9 mouse cellular contexts compared by ENCODE assay signal in the genomic region with DNA sequence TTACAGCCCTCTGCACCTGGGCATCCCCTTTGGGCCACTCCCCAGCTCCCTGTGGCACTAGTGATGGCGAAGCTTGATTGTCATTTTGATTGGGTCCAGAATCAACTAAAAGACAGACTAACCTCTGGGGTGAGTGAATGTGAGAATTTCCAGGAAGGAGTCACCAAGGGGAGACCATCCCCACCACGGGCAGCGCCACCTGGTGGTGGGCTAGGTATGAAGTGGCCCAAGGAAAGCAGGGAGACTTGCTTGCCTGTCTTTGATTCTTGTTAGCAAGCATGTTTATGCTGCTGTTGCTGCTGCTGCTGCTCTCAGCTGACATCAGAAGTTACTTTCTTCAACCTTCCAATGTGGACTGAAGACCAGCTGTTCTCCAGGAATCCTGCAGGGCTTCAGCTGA.
A peak's percentile ranks its signal among the peaks of the same experiment; 100 is the strongest.
DNase-seq lines count a peak whose midpoint lies in the region; ATAC-seq and TF ChIP-seq lines count a peak whose summit lies in the region.
"Had no signal": no experiment of that assay in that cellular context is flagged by ENCODE, and none has a peak within 500 bp of the region (broad histone marks: within the 10 kb centered on the region; RNA-seq: fewer than 3 reads in every experiment).

No protein-coding gene starts in this region.

- peak; percentile 65; the same call in 1 of the 2 replicates for TF ChIP-seq CTCF in thymus, adult 2 months (IDR thresholded peaks at IDR 0.05; ENCODE audit: borderline replicate concordance, control insufficient read depth, extremely low read depth, insufficient read depth, low read length, poor library complexity)

- no peaks in the 10 kb centered on the region for H3K36me3 ChIP-seq in forebrain, embryonic 11.5 days (ENCODE audit: control insufficient read depth, insufficient read depth, low read length)
- no peaks in the 10 kb centered on the region for H3K36me3 ChIP-seq in forebrain, embryonic 16.5 days (ENCODE audit: control insufficient read depth, insufficient read depth)
- no peaks in the 10 kb centered on the region for H3K36me3 ChIP-seq in thymus, adult 2 months (ENCODE audit: control insufficient read depth, insufficient read depth, low read length)
- no peaks in the 10 kb centered on the region for H3K36me3 ChIP-seq in hindbrain, embryonic 14.5 days (replicated peaks; ENCODE audit: control insufficient read depth, insufficient read depth)
- H3K36me3 ChIP-seq in midbrain, embryonic 14.5 days (ENCODE audit: control insufficient read depth, insufficient read depth, low read length), result no peaks in the 10 kb centered on the region
- H3K36me3 ChIP-seq: liver, embryonic 13.5 days had no signal

- H3K4me3 ChIP-seq in forebrain, embryonic 11.5 days (ENCODE audit: low read depth, low read length), result no peak overlapping the region
- no peak overlapping the region for H3K4me3 ChIP-seq in forebrain, embryonic 16.5 days (replicated peaks; ENCODE audit: low read length)
- no peak overlapping the region for H3K4me3 ChIP-seq in thymus, adult 2 months (ENCODE audit: control insufficient read depth, insufficient read depth, low read length)
- no peak overlapping the region for H3K4me3 ChIP-seq in hindbrain, embryonic 14.5 days (replicated peaks; ENCODE audit: low read length)
- no peak overlapping the region for H3K4me3 ChIP-seq in midbrain, embryonic 14.5 days (replicated peaks; ENCODE audit: low read depth, low read length)
- H3K4me3 ChIP-seq: liver, embryonic 13.5 days had no signal

- TF ChIP-seq POLR2A in thymus, adult 2 months (IDR thresholded peaks at IDR 0.05; ENCODE audit: control insufficient read depth, extremely low read depth, insufficient read depth, low read length, poor library complexity), result no peak

- no peaks in the 10 kb centered on the region for H3K9me3 ChIP-seq in forebrain, embryonic 11.5 days (ENCODE audit: control insufficient read depth, low read length)
- H3K9me3 ChIP-seq in forebrain, embryonic 16.5 days (ENCODE audit: control insufficient read depth, low read length), result no peaks in the 10 kb centered on the region
- H3K9me3 ChIP-seq in hindbrain, embryonic 14.5 days (ENCODE audit: control insufficient read depth, low read length), result no peaks in the 10 kb centered on the region
- no peaks in the 10 kb centered on the region for H3K9me3 ChIP-seq in midbrain, embryonic 14.5 days (ENCODE audit: control insufficient read depth, low read length)
- H3K9me3 ChIP-seq: liver, embryonic 13.5 days had no signal

- 0 out of 2 replicates have a peak, but pooled peaks cover 1% of the 10 kb centered on the region for H3K4me1 ChIP-seq in forebrain, embryonic 11.5 days (replicated peaks; ENCODE audit: control insufficient read depth, insufficient read depth, low read length)
- peaks cover 20% of the 10 kb centered on the region for H3K4me1 ChIP-seq in forebrain, embryonic 16.5 days (replicated peaks; ENCODE audit: control insufficient read depth, insufficient read depth, low read length)
- no peaks in the 10 kb centered on the region for H3K4me1 ChIP-seq in thymus, adult 2 months (replicated peaks; ENCODE audit: control insufficient read depth, insufficient read depth, low read length)
- peaks cover 48% of the 10 kb centered on the region for H3K4me1 ChIP-seq in hindbrain, embryonic 14.5 days (replicated peaks; ENCODE audit: control insufficient read depth, insufficient read depth, low read length)
- H3K4me1 ChIP-seq in midbrain, embryonic 14.5 days (ENCODE audit: control insufficient read depth, insufficient read depth, low read length), result peaks cover 45% of the 10 kb centered on the region
- H3K4me1 ChIP-seq: liver, embryonic 13.5 days had no signal

- no peak overlapping the region for H3K9ac ChIP-seq in forebrain, embryonic 11.5 days (ENCODE audit: low read length)
- H3K9ac ChIP-seq in forebrain, embryonic 16.5 days (replicated peaks; ENCODE audit: low read depth, low read length), result no peak overlapping the region
- H3K9ac ChIP-seq in hindbrain, embryonic 14.5 days, result no peak overlapping the region
- no peak overlapping the region for H3K9ac ChIP-seq in midbrain, embryonic 14.5 days (replicated peaks; ENCODE audit: low read length)
- H3K9ac ChIP-seq: liver, embryonic 13.5 days had no signal

- ATAC-seq in forebrain, embryonic 11.5 days (replicated peaks; ENCODE audit: low FRiP score), result no peak
- ATAC-seq in forebrain, embryonic 16.5 days, result no peak
- no peak for ATAC-seq in hindbrain, embryonic 14.5 days (ENCODE audit: low FRiP score)
- ATAC-seq in midbrain, embryonic 14.5 days (ENCODE audit: low FRiP score, low TSS enrichment), result no peak

- no peak overlapping the region for H3K27ac ChIP-seq in forebrain, embryonic 11.5 days (ENCODE audit: low read depth, low read length)
- no peak overlapping the region for H3K27ac ChIP-seq in forebrain, embryonic 16.5 days (ENCODE audit: low read length)
- no peak overlapping the region for H3K27ac ChIP-seq in thymus, adult 2 months (ENCODE audit: control insufficient read depth, insufficient read depth, low read length)
- peak overlapping the region; percentile 70; the same call in 1 of the 2 replicates for H3K27ac ChIP-seq in hindbrain, embryonic 14.5 days
- peak overlapping the region; percentile 74; the same call in 1 of the 2 replicates for H3K27ac ChIP-seq in midbrain, embryonic 14.5 days (replicated peaks; ENCODE audit: low read depth, low read length)
- H3K27ac ChIP-seq: liver, embryonic 13.5 days had no signal

- H3K27me3 ChIP-seq in forebrain, embryonic 11.5 days (ENCODE audit: control insufficient read depth, insufficient read depth, low read length), result no peaks in the 10 kb centered on the region
- no peaks in the 10 kb centered on the region for H3K27me3 ChIP-seq in forebrain, embryonic 16.5 days (replicated peaks; ENCODE audit: control insufficient read depth, insufficient read depth, low read length)
- H3K27me3 ChIP-seq in thymus, adult 2 months (ENCODE audit: control insufficient read depth, insufficient read depth, low read length), result no peaks in the 10 kb centered on the region
- no peaks in the 10 kb centered on the region for H3K27me3 ChIP-seq in hindbrain, embryonic 14.5 days (ENCODE audit: control insufficient read depth, insufficient read depth, low read length)
- no peaks in the 10 kb centered on the region for H3K27me3 ChIP-seq in midbrain, embryonic 14.5 days (ENCODE audit: control insufficient read depth, insufficient read depth, low read length)
- H3K27me3 ChIP-seq: liver, embryonic 13.5 days had no signal

- 14% methylated on average over 3 of the region's 3 CpGs for WGBS in forebrain, embryonic 11.5 days
- 16% methylated on average over 3 of the region's 3 CpGs for WGBS in forebrain, embryonic 16.5 days
- 16% methylated on average over 3 of the region's 3 CpGs for WGBS in thymus, adult 2 months
- 25% methylated on average over 3 of the region's 3 CpGs for WGBS in hindbrain, embryonic 14.5 days
- 19% methylated on average over 3 of the region's 3 CpGs for WGBS in midbrain, embryonic 14.5 days

- no peak overlapping the region for H3K4me2 ChIP-seq in forebrain, embryonic 11.5 days (ENCODE audit: low read depth, low read length, severe bottlenecking)
- no peak overlapping the region for H3K4me2 ChIP-seq in forebrain, embryonic 16.5 days (ENCODE audit: low read length)
- H3K4me2 ChIP-seq in hindbrain, embryonic 14.5 days (replicated peaks), result no peak overlapping the region
- H3K4me2 ChIP-seq in midbrain, embryonic 14.5 days (ENCODE audit: low read length), result no peak overlapping the region
- H3K4me2 ChIP-seq: liver, embryonic 13.5 days had no signal

- DNase-seq in forebrain, embryonic 11.5 days (ENCODE audit: low spot score), result peak; percentile 80
- DNase-seq in thymus, adult 2 months, result peak; percentile 43
- DNase-seq in thymus, adult 18-20 months, result no peak
- peak; percentile 51 for DNase-seq in hindbrain, embryonic 14.5 days (ENCODE audit: low spot score)
- peak; percentile 68 for DNase-seq in midbrain, embryonic 14.5 days
- DNase-seq in frontal cortex, postnatal 10 days (ENCODE audit: low spot score in 2 of 2), result no peak
- no peak for DNase-seq in spleen, postnatal 4 days (ENCODE audit: low spot score in 2 of 2)
- DNase-seq: liver, embryonic 13.5 days had no signal

Comparison
In these comparisons a context has a peak if more than half of its experiments do, and no peak if none do; other contexts are left out.
1. DNase-seq: peak in forebrain, embryonic 11.5 days (single experiment), thymus, adult 2 months (single experiment), hindbrain, embryonic 14.5 days (single experiment) and midbrain, embryonic 14.5 days (single experiment); none in thymus, adult 18-20 months (0 of 2), frontal cortex, postnatal 10 days (0 of 2) and spleen, postnatal 4 days (0 of 2).
2. H3K27ac ChIP-seq: peak in hindbrain, embryonic 14.5 days (single experiment) and midbrain, embryonic 14.5 days (single experiment); none in forebrain, embryonic 11.5 days (single experiment), forebrain, embryonic 16.5 days (single experiment) and thymus, adult 2 months (single experiment).